In genomic region chr1:149955482-149955881, GRCm38 (mm10) we compare ENCODE assay signal across 14 mouse cellular contexts. TPM values are rescaled to one million over a fixed set of nuclear protein-coding genes. Genes with fewer than 3 reads are reported as not detected.
DNase-seq lines count a peak whose midpoint lies in the region; ATAC-seq and TF ChIP-seq lines count a peak whose summit lies in the region.
"Had no signal": no experiment of that assay in that cellular context is flagged by ENCODE, and none has a peak within 500 bp of the region (broad histone marks: within the 10 kb centered on the region; RNA-seq: fewer than 3 reads in every experiment).

No protein-coding gene starts in this region.

- intact Hi-C loops in gastrocnemius, adult 2 months (cut with DNase I): no loop called here

- ATAC-seq in heart, embryonic 15.5 days (replicated peaks; ENCODE audit: insufficient number of reproducible peaks, insufficient read depth, low FRiP score, low read depth): peak; percentile 50; the same call in 1 of the 2 replicates
- peak; percentile 71 for ATAC-seq in common myeloid progenitor, adult 5-6 weeks (replicated peaks; ENCODE audit: low read depth, poor library complexity, severe bottlenecking)
- ATAC-seq: hindbrain, postnatal 0 days had no signal

- WGBS in heart, embryonic 15.5 days: 29% methylated on average over 4 of the region's 4 CpGs
- 59% methylated on average over 4 of the region's 4 CpGs for WGBS in heart, embryonic 10.5 days

- no peak overlapping the region for H3K9ac ChIP-seq in heart, embryonic 15.5 days
- H3K9ac ChIP-seq: neural tube, embryonic 15.5 days had no signal

- DNase-seq in heart, embryonic 10.5 days (ENCODE audit: low spot score): no peak
- DNase-seq in MEL-GATA-1-ER (ENCODE audit: extremely low read depth, low read depth): peak; percentile 71
- peak; percentile 19 for DNase-seq in lung, postnatal 36 days
- no peak for DNase-seq in gastrocnemius, adult 2 months
- no peak for DNase-seq in testis, postnatal 10 days (ENCODE audit: low spot score)
- no peak for DNase-seq in embryo, embryonic 11 days
- DNase-seq: cerebellum, adult 2 months; kidney, adult 9 months; right cerebral cortex, adult 18-20 months; thymus, adult 18-20 months had no signal

- H3K27me3 ChIP-seq in heart, embryonic 15.5 days: no peaks in the 10 kb centered on the region
- H3K27me3 ChIP-seq in heart, embryonic 10.5 days (ENCODE audit: insufficient read depth, poor library complexity, severe bottlenecking): no peaks in the 10 kb centered on the region
- H3K27me3 ChIP-seq: neural tube, embryonic 15.5 days had no signal

- TF ChIP-seq CTCF in gastrocnemius, adult 2 months (IDR thresholded peaks at IDR 0.05): no peak

- peaks cover 7% of the 10 kb centered on the region for H3K4me1 ChIP-seq in heart, embryonic 15.5 days (replicated peaks)
- no peaks in the 10 kb centered on the region for H3K4me1 ChIP-seq in heart, embryonic 10.5 days
- H3K4me1 ChIP-seq: neural tube, embryonic 15.5 days had no signal

- H3K4me2 ChIP-seq in heart, embryonic 15.5 days: 0 out of 2 replicates have a peak overlapping the region, but pooled peaks have one; percentile 18
- H3K4me2 ChIP-seq: neural tube, embryonic 15.5 days had no signal

- no peaks in the 10 kb centered on the region for H3K36me3 ChIP-seq in heart, embryonic 15.5 days
- H3K36me3 ChIP-seq in heart, embryonic 10.5 days: no peaks in the 10 kb centered on the region
- H3K36me3 ChIP-seq: neural tube, embryonic 15.5 days had no signal

- no peaks in the 10 kb centered on the region for H3K9me3 ChIP-seq in heart, embryonic 15.5 days (replicated peaks)
- no peaks in the 10 kb centered on the region for H3K9me3 ChIP-seq in heart, embryonic 10.5 days
- H3K9me3 ChIP-seq: neural tube, embryonic 15.5 days had no signal

- H3K4me3 ChIP-seq in heart, embryonic 15.5 days: no peak overlapping the region
- H3K4me3 ChIP-seq in heart, embryonic 10.5 days: no peak overlapping the region
- H3K4me3 ChIP-seq in gastrocnemius, adult 2 months: no peak overlapping the region
- H3K4me3 ChIP-seq: neural tube, embryonic 15.5 days had no signal

- H3K27ac ChIP-seq in heart, embryonic 15.5 days: no peak overlapping the region
- no peak overlapping the region for H3K27ac ChIP-seq in heart, embryonic 10.5 days
- H3K27ac ChIP-seq in gastrocnemius, adult 2 months: no peak overlapping the region
- H3K27ac ChIP-seq: hindbrain, postnatal 0 days; neural tube, embryonic 15.5 days had no signal

RNA-seq across cellular contexts. Expression of gene Pla2g4a, which starts 5.6 kb away (rescaled TPM):
- polyA plus RNA-seq in heart, embryonic 15.5 days (2015; fragmentation: Nextera tagmentation; extraction: Ambion mirVana): 4.5 and 7.7 TPM in 2 replicates
- 6.3 and 13.7 TPM in 2 replicates for polyA plus RNA-seq in heart, embryonic 10.5 days (2016; fragmentation: Nextera tagmentation; extraction: Ambion mirVana)
- 98.8 and 117 TPM in 2 replicates for total RNA-seq in common myeloid progenitor, adult 5-6 weeks (2017)
- 1 to 10 TPM; 1.6 to 2.5 TPM for total RNA-seq in gastrocnemius, adult 2 months (2021)

Comparison
In these comparisons a context has a peak if more than half of its experiments do, and no peak if none do; other contexts are left out.
1. DNase-seq: peak in MEL-GATA-1-ER (single experiment) and lung, postnatal 36 days (single experiment); none in heart, embryonic 10.5 days (single experiment), gastrocnemius, adult 2 months (single experiment), testis, postnatal 10 days (single experiment) and embryo, embryonic 11 days (single experiment).
2. RNA of gene Pla2g4a, which starts 5.6 kb away (total RNA-seq): 98.8 to 117 TPM in common myeloid progenitor, adult 5-6 weeks; 1.6 to 2.5 TPM in gastrocnemius, adult 2 months; every median in the first group is over 10 times any median in the second.